Comparison of ENCODE assay signal across 27 mouse cellular contexts in the genomic region with DNA sequence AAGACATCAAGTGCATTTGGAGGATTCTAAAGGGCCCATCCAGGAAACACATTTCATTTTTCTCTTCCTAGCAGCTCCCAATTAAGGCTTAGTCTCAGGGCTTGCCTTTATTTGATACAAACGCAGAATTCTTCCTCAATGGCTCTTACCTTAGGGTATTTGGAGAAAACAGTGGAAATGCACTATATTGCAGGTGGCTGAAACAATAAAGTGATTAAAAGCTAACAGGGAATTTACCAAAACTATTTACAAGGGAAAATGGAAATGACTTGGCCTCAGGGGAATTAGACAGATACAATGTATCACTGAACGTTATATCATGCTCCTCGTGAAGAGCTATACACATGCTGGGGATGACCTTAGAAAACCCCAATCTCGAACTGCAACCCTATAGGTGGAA. TPM values are rescaled to one million over a fixed set of nuclear protein-coding genes. Genes with fewer than 3 reads are reported as not detected.
"Had no signal": no experiment of that assay in that cellular context is flagged by ENCODE, and none has a peak within 500 bp of the region (broad histone marks: within the 10 kb centered on the region; RNA-seq: fewer than 3 reads in every experiment).

No protein-coding gene starts in this region.

- H3K4me2 ChIP-seq: embryonic facial prominence, embryonic 12.5 days; embryonic facial prominence, embryonic 13.5 days; embryonic facial prominence, embryonic 15.5 days; forebrain, embryonic 12.5 days; forebrain, embryonic 13.5 days; forebrain, embryonic 15.5 days had no signal

- H3K4me3 ChIP-seq: embryonic facial prominence, embryonic 10.5 days; embryonic facial prominence, embryonic 12.5 days; embryonic facial prominence, embryonic 13.5 days; embryonic facial prominence, embryonic 15.5 days; erythroblast, embryonic 14.5 days; forebrain, embryonic 10.5 days; forebrain, embryonic 12.5 days; forebrain, embryonic 13.5 days; forebrain, embryonic 15.5 days; gastrocnemius, adult 2 months; heart, adult 2 months had no signal

- H3K27ac ChIP-seq: embryonic facial prominence, embryonic 10.5 days; embryonic facial prominence, embryonic 12.5 days; embryonic facial prominence, embryonic 13.5 days; embryonic facial prominence, embryonic 15.5 days; forebrain, embryonic 10.5 days; forebrain, embryonic 12.5 days; forebrain, embryonic 13.5 days; forebrain, embryonic 15.5 days; gastrocnemius, adult 2 months; heart, adult 2 months had no signal

- H3K27me3 ChIP-seq: embryonic facial prominence, embryonic 12.5 days; embryonic facial prominence, embryonic 13.5 days; embryonic facial prominence, embryonic 15.5 days; forebrain, embryonic 12.5 days; forebrain, embryonic 13.5 days; forebrain, embryonic 15.5 days had no signal

- H3K9ac ChIP-seq: embryonic facial prominence, embryonic 12.5 days; embryonic facial prominence, embryonic 13.5 days; embryonic facial prominence, embryonic 15.5 days; forebrain, embryonic 12.5 days; forebrain, embryonic 13.5 days; forebrain, embryonic 15.5 days; forebrain, postnatal 0 days had no signal

- ATAC-seq: forebrain, embryonic 13.5 days; forebrain, embryonic 14.5 days; forebrain, embryonic 15.5 days; forebrain, embryonic 16.5 days; forebrain, postnatal 0 days had no signal

- H3K9me3 ChIP-seq: embryonic facial prominence, embryonic 10.5 days; embryonic facial prominence, embryonic 12.5 days; embryonic facial prominence, embryonic 13.5 days; embryonic facial prominence, embryonic 15.5 days; forebrain, embryonic 10.5 days; forebrain, embryonic 12.5 days; forebrain, embryonic 13.5 days; forebrain, embryonic 15.5 days had no signal

- H3K36me3 ChIP-seq: embryonic facial prominence, embryonic 10.5 days; embryonic facial prominence, embryonic 12.5 days; embryonic facial prominence, embryonic 13.5 days; embryonic facial prominence, embryonic 15.5 days; forebrain, embryonic 10.5 days; forebrain, embryonic 12.5 days; forebrain, embryonic 15.5 days had no signal

- H3K4me1 ChIP-seq: embryonic facial prominence, embryonic 10.5 days; embryonic facial prominence, embryonic 12.5 days; embryonic facial prominence, embryonic 13.5 days; embryonic facial prominence, embryonic 15.5 days; forebrain, embryonic 10.5 days; forebrain, embryonic 12.5 days; forebrain, embryonic 13.5 days; forebrain, embryonic 15.5 days had no signal

- DNase-seq: cerebellum, adult 9-10 months; cerebellum, adult 9-11 months; cerebellum, postnatal 10 days; cerebellum, postnatal 14 days; cerebellum, postnatal 25 days; cerebellum, postnatal 36 days; embryo, embryonic 11 days; forebrain, postnatal 0 days; gastrocnemius, adult 2 months; gastrocnemius, postnatal 10 days; gastrocnemius, postnatal 14 days; gastrocnemius, postnatal 25 days; gastrocnemius, postnatal 36 days; heart, adult 11 months; heart, adult 18-20 months; heart, adult 2 months had no signal

RNA-seq across cellular contexts. Expression of gene Lin7a, which starts 35.3 kb away (rescaled TPM):
- polyA plus RNA-seq: erythroblast, embryonic 14.5 days had no signal
